Mouse (Mus musculus): ENCODE results near the gene Msrb1. TPM values are rescaled to one million over a fixed set of nuclear protein-coding genes. Genes with fewer than 3 reads are reported as not detected.
A peak's percentile ranks its signal among the peaks of the same experiment; 100 is the strongest.

Gene Msrb1
- total and polyA plus RNA-seq, 3 experiments, result 14.6 to 76.8 (median 39.2) TPM

- Histone ChIP-seq H3K4me3 (ENCODE audit: low read depth, low read length) (no peak overlapping the region), H3K36me3 (replicated peaks) (peaks cover 9% of the 10 kb centered on the region), H3K4me1 (ENCODE audit: insufficient read depth, low read depth, low read length) (peaks cover 13% of the 10 kb centered on the region), H3K9me3 (replicated peaks) (no peaks in the 10 kb centered on the region), H3K27me3 (ENCODE audit: insufficient read depth, low read length) (peaks cover 27% of the 10 kb centered on the region)
- DNase-seq (ENCODE audit: low spot score), result no peak
- ATAC-seq (ENCODE audit: extremely low read depth, insufficient number of reproducible peaks, low FRiP score, poor library complexity, severe bottlenecking), result no peak
- TF ChIP-seq POLR2AphosphoS5 (IDR thresholded peaks at IDR 0.05; ENCODE audit: insufficient replicate concordance, low read depth, low read length) (no peak), TAL1 (conservative IDR thresholded peaks at IDR 0.05; ENCODE audit: low read depth, low read length) (no peak), GATA2 (IDR thresholded peaks at IDR 0.05; ENCODE audit: borderline replicate concordance, low read depth, low read length) (no peak), GATA1 (IDR thresholded peaks at IDR 0.05; ENCODE audit: borderline replicate concordance, low read length) (no peak), CTCF (IDR thresholded peaks at IDR 0.05; ENCODE audit: low read depth, low read length) (no peak)
Observed at GRCm38 (mm10) chr17:24729067-24729466, 7.4 kb upstream of the Msrb1 start.

GRCm38 (mm10) chr17:24730787-24731186 is 5.7 kb upstream of the Msrb1 start:
- no peak for DNase-seq (ENCODE audit: low spot score)
- no peak for ATAC-seq (ENCODE audit: extremely low read depth, insufficient number of reproducible peaks, low FRiP score, poor library complexity, severe bottlenecking)
- peaks cover 18% of the 10 kb centered on the region for H3K4me1 ChIP-seq (ENCODE audit: insufficient read depth, low read depth, low read length)
- TF ChIP-seq GATA2 (IDR thresholded peaks at IDR 0.05; ENCODE audit: borderline replicate concordance, low read depth, low read length), result no peak
- peaks cover 12% of the 10 kb centered on the region for H3K36me3 ChIP-seq (replicated peaks)
- H3K9me3 ChIP-seq (replicated peaks), result no peaks in the 10 kb centered on the region
- H3K4me3 ChIP-seq (ENCODE audit: low read depth, low read length), result no peak overlapping the region
- peaks cover 27% of the 10 kb centered on the region for H3K27me3 ChIP-seq (ENCODE audit: insufficient read depth, low read length)

GRCm38 (mm10) chr17:24732233-24732935 is 4.1 kb upstream of the Msrb1 start:
- H3K9me3 ChIP-seq (replicated peaks), result no peaks in the 10 kb centered on the region
- ATAC-seq (ENCODE audit: extremely low read depth, insufficient number of reproducible peaks, low FRiP score, poor library complexity, severe bottlenecking) (no peak), DNase-seq (ENCODE audit: low spot score) (no peak)
- H3K36me3 ChIP-seq (replicated peaks), result peaks cover 12% of the 10 kb centered on the region
- H3K4me3 ChIP-seq (ENCODE audit: low read depth, low read length), result no peak overlapping the region
- TF ChIP-seq GATA2 (IDR thresholded peaks at IDR 0.05; ENCODE audit: borderline replicate concordance, low read depth, low read length) (no peak), CTCF (IDR thresholded peaks at IDR 0.05; ENCODE audit: low read depth, low read length) (no peak), POLR2AphosphoS5 (IDR thresholded peaks at IDR 0.05; ENCODE audit: insufficient replicate concordance, low read depth, low read length) (no peak), TAL1 (conservative IDR thresholded peaks at IDR 0.05; ENCODE audit: low read depth, low read length) (no peak), GATA1 (IDR thresholded peaks at IDR 0.05; ENCODE audit: borderline replicate concordance, low read length) (no peak)
- peaks cover 25% of the 10 kb centered on the region for H3K27me3 ChIP-seq (ENCODE audit: insufficient read depth, low read length)
- peaks cover 24% of the 10 kb centered on the region for H3K4me1 ChIP-seq (ENCODE audit: insufficient read depth, low read depth, low read length)

- H3K4me3 ChIP-seq (ENCODE audit: low read depth, low read length), result no peak overlapping the region
- peaks cover 13% of the 10 kb centered on the region for H3K27me3 ChIP-seq (ENCODE audit: insufficient read depth, low read length)
- H3K9me3 ChIP-seq (replicated peaks), result no peaks in the 10 kb centered on the region
- H3K4me1 ChIP-seq (ENCODE audit: insufficient read depth, low read depth, low read length), result peaks cover 32% of the 10 kb centered on the region
- DNase-seq (ENCODE audit: low spot score) (no peak), ATAC-seq (ENCODE audit: extremely low read depth, insufficient number of reproducible peaks, low FRiP score, poor library complexity, severe bottlenecking) (no peak)
- TF ChIP-seq GATA1 (IDR thresholded peaks at IDR 0.05; ENCODE audit: borderline replicate concordance, low read length) (no peak), TAL1 (conservative IDR thresholded peaks at IDR 0.05; ENCODE audit: low read depth, low read length) (no peak), GATA2 (IDR thresholded peaks at IDR 0.05; ENCODE audit: borderline replicate concordance, low read depth, low read length) (no peak), CTCF (IDR thresholded peaks at IDR 0.05; ENCODE audit: low read depth, low read length) (no peak), POLR2AphosphoS5 (IDR thresholded peaks at IDR 0.05; ENCODE audit: insufficient replicate concordance, low read depth, low read length) (no peak)
- H3K36me3 ChIP-seq (replicated peaks), result peaks cover 15% of the 10 kb centered on the region
Observed at GRCm38 (mm10) chr17:24733434-24734050, 2.9 kb upstream of the Msrb1 start.

- DNase-seq (ENCODE audit: low spot score) (no peak), ATAC-seq (ENCODE audit: extremely low read depth, insufficient number of reproducible peaks, low FRiP score, poor library complexity, severe bottlenecking) (no peak)
- Histone ChIP-seq H3K27me3 (ENCODE audit: insufficient read depth, low read length) (peaks cover 12% of the 10 kb centered on the region; the same call in 1 of the 2 replicates), H3K4me1 (ENCODE audit: insufficient read depth, low read depth, low read length) (peaks cover 35% of the 10 kb centered on the region), H3K9me3 (replicated peaks) (no peaks in the 10 kb centered on the region), H3K4me3 (ENCODE audit: low read depth, low read length) (no peak overlapping the region), H3K36me3 (replicated peaks) (peaks cover 20% of the 10 kb centered on the region)
- TF ChIP-seq POLR2AphosphoS5 (IDR thresholded peaks at IDR 0.05; ENCODE audit: insufficient replicate concordance, low read depth, low read length) (no peak), GATA1 (IDR thresholded peaks at IDR 0.05; ENCODE audit: borderline replicate concordance, low read length) (no peak), CTCF (IDR thresholded peaks at IDR 0.05; ENCODE audit: low read depth, low read length) (no peak), TAL1 (conservative IDR thresholded peaks at IDR 0.05; ENCODE audit: low read depth, low read length) (no peak), GATA2 (IDR thresholded peaks at IDR 0.05; ENCODE audit: borderline replicate concordance, low read depth, low read length) (no peak)
Observed at GRCm38 (mm10) chr17:24734513-24734912, 1.9 kb upstream of the Msrb1 start.

- no peak for ATAC-seq (ENCODE audit: extremely low read depth, insufficient number of reproducible peaks, low FRiP score, poor library complexity, severe bottlenecking)
- no peak for DNase-seq (ENCODE audit: low spot score)
- H3K36me3 ChIP-seq (replicated peaks), result peaks cover 29% of the 10 kb centered on the region
- H3K4me1 ChIP-seq (ENCODE audit: insufficient read depth, low read depth, low read length), result peaks cover 33% of the 10 kb centered on the region
- no peaks in the 10 kb centered on the region for H3K9me3 ChIP-seq (replicated peaks)
- TF ChIP-seq CTCF (IDR thresholded peaks at IDR 0.05; ENCODE audit: low read depth, low read length), result no peak
- no peak for TF ChIP-seq GATA1 (IDR thresholded peaks at IDR 0.05; ENCODE audit: borderline replicate concordance, low read length)
- TF ChIP-seq GATA2 (IDR thresholded peaks at IDR 0.05; ENCODE audit: borderline replicate concordance, low read depth, low read length), result no peak
- TF ChIP-seq POLR2AphosphoS5 (IDR thresholded peaks at IDR 0.05; ENCODE audit: insufficient replicate concordance, low read depth, low read length), result no peak
- no peak for TF ChIP-seq TAL1 (conservative IDR thresholded peaks at IDR 0.05; ENCODE audit: low read depth, low read length)
- H3K27me3 ChIP-seq (ENCODE audit: insufficient read depth, low read length), result peaks cover 12% of the 10 kb centered on the region; the same call in 1 of the 2 replicates
- H3K4me3 ChIP-seq (ENCODE audit: low read depth, low read length), result peak overlapping the region; percentile 74
Observed at GRCm38 (mm10) chr17:24735446-24735845, 996 bp upstream of the Msrb1 start.

Data from G1E (cell line).